Mouse (Mus musculus) colon, adult 2 months (tissue): ENCODE results near the gene Oosp1. TPM values are rescaled to one million over a fixed set of nuclear protein-coding genes. Genes with fewer than 3 reads are reported as not detected.

Source experiments
- polyA plus RNA-seq: library from polyadenylated mRNA; depleted of rRNA; stranded (reverse); fragments of >200 nt; gene quantifications from 2 replicates; pipeline ENCODE4 v1.2.3, GENCODE M21; 2012; rRNA removed

Oosp1 gene
- not detected in 2 replicates for polyA plus RNA-seq

GRCm38 (mm10) chr19:11690839-11691238, at the start of gene Oosp1:
Gene Oosp1 (minus strand): TSS chr19:11691150.

DNA sequence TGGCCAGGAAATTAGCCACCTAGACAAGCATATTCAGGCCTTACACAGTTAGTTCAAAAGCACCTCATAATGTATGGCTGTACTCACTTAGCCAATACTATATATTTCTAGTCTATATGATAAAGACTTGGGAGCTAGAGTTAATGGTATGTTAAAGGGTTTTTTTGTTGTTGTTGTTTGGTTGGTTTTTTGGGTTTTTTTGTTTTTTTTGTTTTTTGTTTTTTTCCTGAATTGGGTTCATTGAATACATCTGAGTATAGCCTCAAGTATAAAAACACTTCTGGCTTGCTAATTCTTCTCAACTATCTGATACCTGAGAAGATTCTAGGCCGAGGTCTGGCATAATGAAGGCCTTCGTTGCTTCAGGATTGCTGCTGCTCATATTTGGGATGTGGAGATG, 5.8 kb upstream of the Oosp1 start, which contains the start of gene Oosp3:
Oosp3 (plus strand) TSS at position 301 of the 400 bp plus-strand sequence.

GRCm38 (mm10) chr19:11660459-11660858, 30.5 kb downstream of the Oosp1 start, which contains the start of gene Oosp2:
Gene Oosp2 (minus strand): TSS chr19:11660559.

GRCm38 (mm10) chr19:11640732-11641131, 50.2 kb downstream of the Oosp1 start, which contains the start of gene Ms4a3:
Gene Ms4a3 (minus strand): TSS chr19:11640851.

DNA sequence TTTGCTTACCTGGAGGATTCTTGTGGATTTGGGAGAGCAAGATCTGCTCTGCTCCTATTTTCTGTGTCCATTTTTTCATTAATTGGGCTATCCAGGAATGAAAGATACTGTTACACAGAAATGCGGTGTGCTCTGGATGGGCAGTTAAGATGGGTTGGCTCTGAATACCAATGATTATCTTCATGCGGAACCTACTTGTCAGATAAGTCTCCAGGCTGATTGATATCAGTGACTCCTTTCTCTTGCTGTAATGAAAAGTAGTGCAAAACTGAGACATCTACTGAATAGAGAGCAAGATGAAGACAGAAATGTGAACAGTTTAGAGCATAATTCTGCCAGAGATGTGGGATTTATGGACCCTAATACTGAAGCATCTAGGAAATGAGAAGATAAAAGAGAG, 67.4 kb downstream of the Oosp1 start, which contains the start of gene Ms4a2:
Ms4a2 (minus strand) TSS at position 169 of the 400 bp plus-strand sequence.

Other genes with a start within 250 kb of the Oosp1 start
- 0.59 and 1.1 TPM in 2 replicates for gene Ms4a4b, start 247.6 kb downstream of the Oosp1 start, polyA plus RNA-seq
- 1.3 and 2.6 TPM in 2 replicates for gene Ms4a6c, start 221.8 kb downstream of the Oosp1 start, polyA plus RNA-seq
- 0.41 TPM in 1 of 2 replicates, not detected in the other for gene Gm8369, start 205.2 kb downstream of the Oosp1 start, polyA plus RNA-seq
- 1.9 TPM in 2 replicates for gene Ms4a6b, start 174.6 kb downstream of the Oosp1 start, polyA plus RNA-seq
- 14.6 and 15.4 TPM in 2 replicates for gene Ms4a4d, start 154.3 kb downstream of the Oosp1 start, polyA plus RNA-seq
- 1.2 TPM in 2 replicates for gene Ms4a6d, start 86.3 kb downstream of the Oosp1 start, polyA plus RNA-seq
- not detected in 2 replicates for gene Ms4a2, start 67.4 kb downstream of the Oosp1 start, polyA plus RNA-seq
- gene Ms4a3, start 50.3 kb downstream of the Oosp1 start, polyA plus RNA-seq, result not detected in 2 replicates
- gene Oosp2, start 30.6 kb downstream of the Oosp1 start, polyA plus RNA-seq, result not detected in 2 replicates
- gene Oosp3, start 5.9 kb upstream of the Oosp1 start, polyA plus RNA-seq, result not detected in 2 replicates
- gene Gif, start 56.4 kb upstream of the Oosp1 start, polyA plus RNA-seq, result not detected in 2 replicates
- gene Mrpl16, start 79.2 kb upstream of the Oosp1 start, polyA plus RNA-seq, result 6.7 and 7.3 TPM in 2 replicates
- gene Stx3, start 128.3 kb upstream of the Oosp1 start, polyA plus RNA-seq, result 18.1 and 22.3 TPM in 2 replicates
- gene Olfr1417, start 148.1 kb upstream of the Oosp1 start, polyA plus RNA-seq, result not detected in 2 replicates
- not detected in 2 replicates for gene Olfr1418, start 169.9 kb upstream of the Oosp1 start, polyA plus RNA-seq
- not detected in 2 replicates for gene Olfr1419, start 184.0 kb upstream of the Oosp1 start, polyA plus RNA-seq
- gene Olfr1420, start 195.4 kb upstream of the Oosp1 start, polyA plus RNA-seq, result not detected in 2 replicates
- 8.1 and 9.0 TPM in 2 replicates for gene Patl1, start 221.2 kb upstream of the Oosp1 start, polyA plus RNA-seq